Mouse (Mus musculus): ENCODE results near the gene Amdhd1. TPM values are rescaled to one million over a fixed set of nuclear protein-coding genes. Genes with fewer than 3 reads are reported as not detected.
A peak's percentile ranks its signal among the peaks of the same experiment; 100 is the strongest.

Gene Amdhd1
- polyA plus RNA-seq, 1 experiment from 2014 or later = 0.08 TPM

GRCm38 (mm10) chr10:93519756-93520155, 20.1 kb downstream of the Amdhd1 start:
- ATAC-seq (replicated peaks; ENCODE audit: low FRiP score) = no peak
- 91% methylated on average over 5 of the region's 5 CpGs for WGBS
- no peaks in the 10 kb centered on the region for H3K27me3 ChIP-seq (ENCODE audit: control insufficient read depth, insufficient read depth, low read length)

DNA sequence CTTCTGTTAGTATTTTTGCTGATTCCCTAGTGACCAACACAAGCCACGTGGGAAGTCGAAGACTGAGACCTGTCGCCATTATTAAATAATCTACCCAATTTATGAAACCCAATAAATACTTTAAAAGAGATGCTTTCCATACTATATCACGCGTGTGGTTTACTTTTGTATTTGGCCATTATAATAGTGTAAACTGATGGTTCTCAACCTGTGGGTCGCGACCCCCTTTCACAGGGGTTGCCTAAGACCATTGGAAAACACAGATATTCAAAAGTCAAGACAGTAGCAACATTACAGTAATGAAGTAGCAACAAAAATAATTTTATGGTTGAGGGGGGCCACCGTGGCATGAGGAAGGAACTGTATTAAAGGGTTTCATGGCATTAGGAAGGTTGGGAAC, 20.7 kb downstream of the Amdhd1 start:
- no peak overlapping the region for H3K9ac ChIP-seq (ENCODE audit: low read length)
- no peak for ATAC-seq (replicated peaks; ENCODE audit: low FRiP score)
- no peaks in the 10 kb centered on the region for H3K36me3 ChIP-seq (ENCODE audit: control insufficient read depth, insufficient read depth, low read length)
- no peak for DNase-seq (ENCODE audit: low spot score)
- H3K4me3 ChIP-seq (ENCODE audit: low read depth, low read length) = no peak overlapping the region
- H3K27ac ChIP-seq (ENCODE audit: low read depth, low read length) = no peak overlapping the region
- H3K4me2 ChIP-seq (ENCODE audit: low read depth, low read length, severe bottlenecking) = no peak overlapping the region
- no peaks in the 10 kb centered on the region for H3K27me3 ChIP-seq (ENCODE audit: control insufficient read depth, insufficient read depth, low read length)
- 92% methylated on average over 8 of the region's 8 CpGs for WGBS
- no peaks in the 10 kb centered on the region for H3K4me1 ChIP-seq (replicated peaks; ENCODE audit: control insufficient read depth, insufficient read depth, low read length)
- H3K9me3 ChIP-seq (ENCODE audit: control insufficient read depth, low read length) = no peaks in the 10 kb centered on the region

More at GRCm38 (mm10) chr10:93519756-93520155, 20.1 kb downstream of the Amdhd1 start:
- Histone ChIP-seq H3K36me3 (ENCODE audit: control insufficient read depth, insufficient read depth, low read length) (no peaks in the 10 kb centered on the region), H3K4me1 (replicated peaks; ENCODE audit: control insufficient read depth, insufficient read depth, low read length) (no peaks in the 10 kb centered on the region), H3K4me2 (ENCODE audit: low read depth, low read length, severe bottlenecking) (no peak overlapping the region), H3K4me3 (ENCODE audit: low read depth, low read length) (no peak overlapping the region), H3K9ac (ENCODE audit: low read length) (no peak overlapping the region), H3K27ac (ENCODE audit: low read depth, low read length) (no peak overlapping the region), H3K9me3 (ENCODE audit: control insufficient read depth, low read length) (no peaks in the 10 kb centered on the region)
- no peak for DNase-seq (ENCODE audit: low spot score)

GRCm38 (mm10) chr10:93518620-93519019, 21.2 kb downstream of the Amdhd1 start:
- H3K4me3 ChIP-seq (ENCODE audit: low read depth, low read length) = no peak overlapping the region
- no peak overlapping the region for H3K27ac ChIP-seq (ENCODE audit: low read depth, low read length)
- ATAC-seq (replicated peaks; ENCODE audit: low FRiP score) (no peak), DNase-seq (ENCODE audit: low spot score) (no peak)
- no peaks in the 10 kb centered on the region for H3K4me1 ChIP-seq (replicated peaks; ENCODE audit: control insufficient read depth, insufficient read depth, low read length)
- H3K27me3 ChIP-seq (ENCODE audit: control insufficient read depth, insufficient read depth, low read length) = no peaks in the 10 kb centered on the region
- H3K9me3 ChIP-seq (ENCODE audit: control insufficient read depth, low read length) = no peaks in the 10 kb centered on the region
- no peak overlapping the region for H3K9ac ChIP-seq (ENCODE audit: low read length)
- no peak overlapping the region for H3K4me2 ChIP-seq (ENCODE audit: low read depth, low read length, severe bottlenecking)
- 88% methylated on average over 2 of the region's 2 CpGs for WGBS
- H3K36me3 ChIP-seq (ENCODE audit: control insufficient read depth, insufficient read depth, low read length) = no peaks in the 10 kb centered on the region

- no peak for DNase-seq (ENCODE audit: low spot score)
- WGBS = 89% methylated on average over 4 of the region's 4 CpGs
Measured at GRCm38 (mm10) chr10:93518186-93518585, 21.6 kb downstream of the Amdhd1 start.

GRCm38 (mm10) chr10:93517754-93518153, 22.1 kb downstream of the Amdhd1 start:
- no peak for ATAC-seq (replicated peaks; ENCODE audit: low FRiP score)
- Histone ChIP-seq H3K4me3 (ENCODE audit: low read depth, low read length) (no peak overlapping the region), H3K9me3 (ENCODE audit: control insufficient read depth, low read length) (no peaks in the 10 kb centered on the region), H3K27me3 (ENCODE audit: control insufficient read depth, insufficient read depth, low read length) (no peaks in the 10 kb centered on the region), H3K4me1 (replicated peaks; ENCODE audit: control insufficient read depth, insufficient read depth, low read length) (no peaks in the 10 kb centered on the region), H3K9ac (ENCODE audit: low read length) (no peak overlapping the region), H3K27ac (ENCODE audit: low read depth, low read length) (no peak overlapping the region), H3K4me2 (ENCODE audit: low read depth, low read length, severe bottlenecking) (no peak overlapping the region), H3K36me3 (ENCODE audit: control insufficient read depth, insufficient read depth, low read length) (no peaks in the 10 kb centered on the region)
- no peak for DNase-seq (ENCODE audit: low spot score)
- 61% methylated on average over 4 of the region's 4 CpGs for WGBS

More at GRCm38 (mm10) chr10:93518186-93518585, 21.6 kb downstream of the Amdhd1 start:
- Histone ChIP-seq H3K27ac (ENCODE audit: low read depth, low read length) (no peak overlapping the region), H3K4me2 (ENCODE audit: low read depth, low read length, severe bottlenecking) (no peak overlapping the region), H3K9me3 (ENCODE audit: control insufficient read depth, low read length) (no peaks in the 10 kb centered on the region), H3K9ac (ENCODE audit: low read length) (no peak overlapping the region), H3K36me3 (ENCODE audit: control insufficient read depth, insufficient read depth, low read length) (no peaks in the 10 kb centered on the region), H3K4me3 (ENCODE audit: low read depth, low read length) (no peak overlapping the region), H3K4me1 (replicated peaks; ENCODE audit: control insufficient read depth, insufficient read depth, low read length) (no peaks in the 10 kb centered on the region), H3K27me3 (ENCODE audit: control insufficient read depth, insufficient read depth, low read length) (no peaks in the 10 kb centered on the region)
- ATAC-seq (replicated peaks; ENCODE audit: low FRiP score) = no peak

- H3K4me2 ChIP-seq (ENCODE audit: low read depth, low read length, severe bottlenecking) = no peak overlapping the region
- no peaks in the 10 kb centered on the region for H3K36me3 ChIP-seq (ENCODE audit: control insufficient read depth, insufficient read depth, low read length)
- no peaks in the 10 kb centered on the region for H3K9me3 ChIP-seq (ENCODE audit: control insufficient read depth, low read length)
- H3K4me1 ChIP-seq (replicated peaks; ENCODE audit: control insufficient read depth, insufficient read depth, low read length) = no peaks in the 10 kb centered on the region
- no peak overlapping the region for H3K27ac ChIP-seq (ENCODE audit: low read depth, low read length)
- no peak for DNase-seq (ENCODE audit: low spot score)
- H3K9ac ChIP-seq (ENCODE audit: low read length) = no peak overlapping the region
- no peaks in the 10 kb centered on the region for H3K27me3 ChIP-seq (ENCODE audit: control insufficient read depth, insufficient read depth, low read length)
- no peak overlapping the region for H3K4me3 ChIP-seq (ENCODE audit: low read depth, low read length)
- 94% methylated on average over 12 of the region's 12 CpGs for WGBS
- ATAC-seq (replicated peaks; ENCODE audit: low FRiP score) = no peak
Measured at GRCm38 (mm10) chr10:93515927-93516326, 23.9 kb downstream of the Amdhd1 start.

GRCm38 (mm10) chr10:93515419-93515818, 24.4 kb downstream of the Amdhd1 start:
- no peak overlapping the region for H3K4me2 ChIP-seq (ENCODE audit: low read depth, low read length, severe bottlenecking)
- DNase-seq (ENCODE audit: low spot score) (peak; percentile 23), ATAC-seq (replicated peaks; ENCODE audit: low FRiP score) (no peak)
- H3K9ac ChIP-seq (ENCODE audit: low read length) = no peak overlapping the region
- no peak overlapping the region for H3K4me3 ChIP-seq (ENCODE audit: low read depth, low read length)
- 48% methylated on average over 1 of the region's 1 CpGs for WGBS
- no peaks in the 10 kb centered on the region for H3K36me3 ChIP-seq (ENCODE audit: control insufficient read depth, insufficient read depth, low read length)
- no peaks in the 10 kb centered on the region for H3K27me3 ChIP-seq (ENCODE audit: control insufficient read depth, insufficient read depth, low read length)
- H3K9me3 ChIP-seq (ENCODE audit: control insufficient read depth, low read length) = no peaks in the 10 kb centered on the region
- H3K27ac ChIP-seq (ENCODE audit: low read depth, low read length) = no peak overlapping the region
- H3K4me1 ChIP-seq (replicated peaks; ENCODE audit: control insufficient read depth, insufficient read depth, low read length) = no peaks in the 10 kb centered on the region

DNA sequence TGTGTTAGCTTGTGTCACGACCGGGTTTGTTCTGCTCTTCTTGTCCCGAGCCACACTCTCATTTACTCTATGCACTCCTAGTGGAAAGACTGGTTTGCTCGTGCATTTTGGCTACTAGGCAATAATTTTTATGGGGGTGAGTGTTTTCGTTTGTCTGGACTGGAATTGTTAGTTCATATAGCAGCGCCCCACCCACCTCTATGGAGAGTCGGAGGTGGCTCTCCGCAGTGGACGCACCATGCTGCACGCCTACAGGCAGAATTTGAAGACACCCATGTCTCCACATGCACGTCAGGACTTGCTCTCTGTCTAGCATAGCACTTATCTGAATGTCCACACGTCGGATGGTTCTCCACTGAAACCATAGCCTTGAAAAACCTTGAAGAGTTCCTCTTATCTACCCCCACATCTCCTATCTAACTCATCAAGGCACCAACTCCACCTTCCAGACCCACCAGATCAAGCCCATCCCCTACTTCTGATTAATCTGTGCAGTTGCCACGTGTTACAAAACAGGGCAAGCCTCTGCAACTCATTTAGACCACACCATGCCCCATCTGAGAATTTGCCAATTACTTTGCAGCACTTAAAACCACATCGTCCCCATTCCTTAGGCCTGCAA, 30.2 kb downstream of the Amdhd1 start:
- no peaks in the 10 kb centered on the region for H3K4me1 ChIP-seq (replicated peaks; ENCODE audit: control insufficient read depth, insufficient read depth, low read length)
- no peak overlapping the region for H3K4me2 ChIP-seq (ENCODE audit: low read depth, low read length, severe bottlenecking)
- H3K9me3 ChIP-seq (ENCODE audit: control insufficient read depth, low read length) = no peaks in the 10 kb centered on the region
- ATAC-seq (replicated peaks; ENCODE audit: low FRiP score) = no peak
- H3K36me3 ChIP-seq (ENCODE audit: control insufficient read depth, insufficient read depth, low read length) = no peaks in the 10 kb centered on the region
- H3K9ac ChIP-seq (ENCODE audit: low read length) = no peak overlapping the region
- H3K27me3 ChIP-seq (ENCODE audit: control insufficient read depth, insufficient read depth, low read length) = no peaks in the 10 kb centered on the region
- H3K27ac ChIP-seq (ENCODE audit: low read depth, low read length) = no peak overlapping the region
- peak; percentile 15 for DNase-seq (ENCODE audit: low spot score)
- no peak overlapping the region for H3K4me3 ChIP-seq (ENCODE audit: low read depth, low read length)
- WGBS = 92% methylated on average over 15 of the region's 15 CpGs

DNA sequence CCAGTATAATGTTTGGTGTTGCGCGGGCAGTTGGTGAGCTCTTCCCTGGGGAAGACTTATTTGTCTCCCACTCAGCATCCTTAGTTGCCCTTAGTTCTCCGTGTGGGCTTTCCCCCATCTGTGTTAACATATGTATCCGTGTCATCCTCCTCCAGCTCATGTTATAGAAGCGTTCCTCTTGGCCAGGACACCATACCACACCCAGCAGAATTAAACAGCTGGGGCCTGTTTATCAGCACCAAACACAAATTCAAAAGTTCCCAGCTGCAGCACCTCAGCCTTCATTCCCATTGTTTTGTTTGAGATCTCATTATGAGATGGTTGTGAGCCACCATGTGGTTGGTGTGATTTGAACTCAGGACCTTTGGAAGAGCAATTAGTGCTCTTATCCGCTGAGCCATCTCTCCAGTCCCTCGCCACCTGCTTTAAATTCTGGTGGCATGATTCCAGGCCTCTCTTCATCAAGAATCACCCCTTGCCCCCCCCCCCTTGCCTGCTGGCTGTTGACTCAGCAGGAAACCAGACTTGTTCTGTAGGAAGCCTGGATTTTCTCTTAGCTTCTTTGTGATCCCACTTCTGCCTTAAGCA, 31.4 kb downstream of the Amdhd1 start:
- no peaks in the 10 kb centered on the region for H3K36me3 ChIP-seq (ENCODE audit: control insufficient read depth, insufficient read depth, low read length)
- no peak overlapping the region for H3K4me3 ChIP-seq (ENCODE audit: low read depth, low read length)
- no peaks in the 10 kb centered on the region for H3K9me3 ChIP-seq (ENCODE audit: control insufficient read depth, low read length)
- H3K27ac ChIP-seq (ENCODE audit: low read depth, low read length) = no peak overlapping the region
- H3K4me1 ChIP-seq (replicated peaks; ENCODE audit: control insufficient read depth, insufficient read depth, low read length) = no peaks in the 10 kb centered on the region
- peak; percentile 44 for DNase-seq (ENCODE audit: low spot score)
- no peak for ATAC-seq (replicated peaks; ENCODE audit: low FRiP score)
- no peak overlapping the region for H3K9ac ChIP-seq (ENCODE audit: low read length)
- no peaks in the 10 kb centered on the region for H3K27me3 ChIP-seq (ENCODE audit: control insufficient read depth, insufficient read depth, low read length)
- no peak overlapping the region for H3K4me2 ChIP-seq (ENCODE audit: low read depth, low read length, severe bottlenecking)
- WGBS = 78% methylated on average over 7 of the region's 7 CpGs

Data from forebrain, embryonic 11.5 days (tissue).